Mouse (Mus musculus): Measurements from ENCODE around the gene Trim60. TPM values are rescaled to one million over a fixed set of nuclear protein-coding genes. Genes with fewer than 3 reads are reported as not detected.

Gene Trim60
- total and polyA plus RNA-seq, 3 experiments: not detected

DNA sequence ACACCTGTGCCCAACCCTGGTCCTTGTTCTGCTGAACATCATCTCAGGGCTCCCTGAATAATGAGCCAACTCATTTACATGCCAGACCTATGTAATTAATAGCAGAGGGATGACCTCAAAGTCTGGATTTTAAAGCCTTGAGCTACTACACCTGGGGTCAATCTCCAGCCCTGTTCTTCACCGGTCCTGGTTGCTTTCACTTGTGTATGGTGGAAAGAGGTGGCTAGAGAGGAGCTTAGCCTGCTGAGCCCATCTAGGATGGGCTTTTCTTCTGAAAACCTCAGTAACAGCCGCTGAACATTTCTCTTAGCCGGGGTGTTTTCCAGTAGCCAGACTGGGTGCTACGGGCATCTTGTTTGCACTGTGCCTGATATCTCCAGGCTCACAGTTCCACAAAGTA, 30.7 kb downstream of the Trim60 start, which contains the start of gene Trim75:
Trim75 (minus strand) TSS at position 101 of the 400 bp plus-strand sequence.
- no peak for DNase-seq

DNA sequence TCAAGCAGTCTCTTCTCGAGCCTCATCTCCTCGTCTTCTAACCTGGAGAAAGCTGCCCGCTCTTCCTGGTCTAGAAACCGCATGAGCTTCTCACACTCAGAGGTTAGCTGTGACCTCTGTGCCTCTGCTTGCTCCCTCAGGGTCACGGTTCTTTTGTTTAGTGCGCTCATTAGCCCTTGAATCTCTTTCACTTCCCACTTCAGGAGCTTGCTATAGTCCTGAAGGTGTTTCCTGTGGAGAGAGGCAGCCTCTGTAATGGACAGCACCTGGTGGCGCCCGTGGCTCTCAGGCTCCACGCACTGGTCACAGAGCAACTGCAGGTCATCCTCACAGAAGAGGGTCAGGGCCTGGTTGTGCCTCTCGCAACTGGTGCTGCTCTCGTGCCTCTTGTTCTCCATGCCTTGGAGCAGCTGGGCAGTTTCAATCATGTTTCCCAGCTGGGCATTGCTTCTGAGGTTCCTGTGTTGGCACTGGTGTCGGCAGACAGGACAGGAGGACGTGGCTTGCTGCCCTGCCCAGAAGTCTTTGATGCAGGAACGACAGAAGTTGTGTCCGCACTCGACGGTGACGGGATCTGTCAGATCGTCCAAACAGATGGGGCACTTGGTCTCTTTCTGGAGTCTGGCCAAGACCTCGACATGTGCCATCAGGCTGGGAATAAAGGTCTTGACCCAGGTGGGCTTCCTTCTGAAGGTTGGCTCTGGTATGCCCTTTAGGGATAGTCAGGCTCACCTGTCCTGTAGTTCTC, 35.1 kb downstream of the Trim60 start:
- peak; percentile 27 for DNase-seq

DNA sequence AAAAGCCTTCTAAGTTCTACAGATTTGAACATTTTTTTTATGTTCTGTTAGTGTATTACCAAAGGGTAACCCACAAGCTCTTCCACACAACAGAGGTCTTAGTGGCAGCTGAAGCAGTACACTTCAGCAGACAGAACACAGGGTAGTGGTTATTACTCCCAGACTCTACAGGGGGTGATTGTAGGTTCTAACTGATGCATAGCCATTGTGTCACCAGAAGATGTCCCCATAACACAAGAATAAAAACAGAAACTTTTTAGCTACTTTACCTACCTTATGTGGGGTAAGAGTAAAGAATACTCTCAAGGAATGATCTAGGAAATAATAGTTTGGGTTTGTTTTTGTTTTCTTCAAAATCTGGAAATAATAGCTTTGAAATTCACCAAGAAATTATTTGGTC, 55.5 kb downstream of the Trim60 start:
- no peak for DNase-seq

DNA sequence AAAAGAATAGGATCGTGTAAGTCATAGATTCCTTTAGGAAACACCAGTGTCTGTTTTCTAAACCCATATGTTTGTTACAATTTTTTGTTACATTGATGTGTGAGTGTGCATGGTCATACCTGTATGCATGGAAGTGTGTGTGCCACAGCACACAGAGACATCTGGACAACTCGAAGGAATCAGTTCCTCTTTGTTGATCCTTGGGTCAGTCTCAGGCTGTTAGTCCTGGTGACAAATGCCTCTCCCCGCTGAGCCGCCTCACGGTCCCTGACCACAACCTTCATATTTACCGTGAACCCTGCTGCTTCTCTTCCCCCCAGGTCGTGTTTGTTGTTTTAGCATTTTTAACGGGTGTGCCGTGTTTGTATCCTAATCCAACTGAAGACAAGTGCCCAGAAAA, 59.4 kb downstream of the Trim60 start:
- DNase-seq: no peak

DNA sequence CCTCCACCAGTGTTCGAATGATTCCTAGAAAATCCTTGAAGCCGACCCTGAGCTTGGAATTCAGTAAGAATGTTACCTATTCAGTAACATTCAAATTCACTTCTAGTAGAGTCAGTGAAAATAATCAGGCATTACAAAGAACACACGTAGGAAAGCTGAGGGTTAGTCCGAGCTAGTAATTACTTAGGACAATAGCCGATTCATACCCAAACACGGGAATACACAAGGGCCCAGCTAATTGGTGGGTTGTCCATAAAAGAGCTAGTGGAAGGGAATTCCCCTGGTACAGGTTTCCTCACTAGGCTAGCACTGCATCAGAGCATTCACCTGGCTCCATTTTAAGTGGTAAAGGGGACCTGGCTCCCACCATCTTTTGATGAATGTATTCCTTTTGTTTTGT, 66.3 kb downstream of the Trim60 start:
- DNase-seq: no peak

Other genes starting within 250 kb of the Trim60 start
- 10 to 100 TPM; 72.8 to 86.4 TPM for gene Klhl2, start 168.6 kb downstream of the Trim60 start, total RNA-seq (2021)
- 13.4 and 13.8 TPM in 2 replicates for gene Klhl2, start 168.6 kb downstream of the Trim60 start, polyA plus RNA-seq (2012; rRNA removed)
- 10 to 100 TPM; 57.5 to 77.8 TPM for gene Tmem192, start 71.4 kb downstream of the Trim60 start, total RNA-seq (2021)
- 141 and 177 TPM in 2 replicates for gene Tmem192, start 71.4 kb downstream of the Trim60 start, polyA plus RNA-seq (2012; rRNA removed)
- not detected for gene Trim75, start 30.8 kb downstream of the Trim60 start, total RNA-seq (2021)
- gene Trim75, start 30.8 kb downstream of the Trim60 start, polyA plus RNA-seq (2012; rRNA removed): not detected in 2 replicates
- gene Trim61, start 61 bp downstream of the Trim60 start, total RNA-seq (2021): not detected
- gene Trim61, start 61 bp downstream of the Trim60 start, polyA plus RNA-seq (2012; rRNA removed): not detected in 2 replicates
- not detected for gene Apela, start 18.8 kb upstream of the Trim60 start, total RNA-seq (2021)
- gene Apela, start 18.8 kb upstream of the Trim60 start, polyA plus RNA-seq (2012; rRNA removed): not detected in 2 replicates
- gene Gm10663, start 56.4 kb upstream of the Trim60 start, total RNA-seq (2021): not detected
- not detected in 2 replicates for gene Gm10663, start 56.4 kb upstream of the Trim60 start, polyA plus RNA-seq (2012; rRNA removed)
- gene BC030870, start 111.0 kb upstream of the Trim60 start, total RNA-seq (2021): not detected
- gene BC030870, start 111.0 kb upstream of the Trim60 start, polyA plus RNA-seq (2012; rRNA removed): not detected in 2 replicates

All from adrenal gland, adult 2 months (tissue).